Mouse (Mus musculus): ENCODE measurements around the gene Itgb6. TPM values are rescaled to one million over a fixed set of nuclear protein-coding genes. Genes with fewer than 3 reads are reported as not detected.

The Itgb6 gene
- polyA plus RNA-seq, 1 experiment: 28.9 TPM

DNA sequence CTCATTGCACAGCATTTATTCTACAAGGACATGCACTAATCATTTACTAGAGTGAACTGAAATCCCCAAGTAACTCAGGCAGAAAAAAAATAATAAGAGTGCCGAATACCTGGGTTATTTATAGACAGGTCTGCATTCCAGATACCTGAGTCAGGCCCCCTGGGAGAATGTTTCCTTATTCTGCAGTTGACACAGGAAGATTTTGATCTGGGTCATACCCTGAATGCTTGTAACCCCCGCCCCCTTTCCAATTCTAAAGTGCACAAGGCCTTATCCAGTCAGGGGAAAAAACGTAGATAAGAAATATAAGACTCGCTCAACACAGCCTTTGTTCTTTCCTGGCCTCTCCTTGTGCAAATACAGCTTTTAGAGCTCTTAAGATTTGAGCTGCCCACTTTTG lies 19.1 kb downstream of the Itgb6 start:
- no peak for TF ChIP-seq POLR2A (IDR thresholded peaks at IDR 0.05; ENCODE audit: borderline replicate concordance, extremely low read depth, low read depth, low read length)
- no peak for TF ChIP-seq CTCF (IDR thresholded peaks at IDR 0.05; ENCODE audit: insufficient read depth, low read length)
- no peak overlapping the region for H3K4me3 ChIP-seq (replicated peaks; ENCODE audit: extremely low read depth, low read depth, low read length)
- H3K4me1 ChIP-seq (ENCODE audit: control insufficient read depth, insufficient read depth, low read length): peaks cover 10% of the 10 kb centered on the region
- peak; percentile 40 for DNase-seq
- WGBS: 53% methylated on average over 4 of the region's 4 CpGs

DNA sequence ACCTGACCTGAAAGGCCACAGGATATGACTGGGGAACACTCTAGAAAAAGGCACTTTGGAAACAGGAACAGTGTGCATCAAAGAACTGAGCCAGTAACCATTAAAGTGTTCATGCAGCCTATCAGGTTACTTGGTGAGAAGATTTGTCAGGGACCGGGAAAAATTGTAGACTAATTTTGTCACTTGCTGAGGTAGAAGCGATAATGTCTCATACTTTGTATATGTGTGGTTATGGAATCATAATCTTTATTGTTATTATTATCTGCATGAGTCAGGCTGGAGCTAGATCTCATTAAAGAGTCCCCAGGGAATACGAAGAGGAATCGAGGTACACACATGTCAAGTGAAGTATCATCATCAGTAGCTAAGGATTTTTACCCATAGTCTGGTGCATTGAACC lies 21.5 kb downstream of the Itgb6 start:
- no peak for DNase-seq
- Histone ChIP-seq H3K4me3 (replicated peaks; ENCODE audit: extremely low read depth, low read depth, low read length) (no peak overlapping the region), H3K4me1 (ENCODE audit: control insufficient read depth, insufficient read depth, low read length) (peaks cover 9% of the 10 kb centered on the region)
- no peak for TF ChIP-seq POLR2A (IDR thresholded peaks at IDR 0.05; ENCODE audit: borderline replicate concordance, extremely low read depth, low read depth, low read length)
- no peak for TF ChIP-seq CTCF (IDR thresholded peaks at IDR 0.05; ENCODE audit: insufficient read depth, low read length)
- 85% methylated on average over 4 of the region's 4 CpGs for WGBS

DNA sequence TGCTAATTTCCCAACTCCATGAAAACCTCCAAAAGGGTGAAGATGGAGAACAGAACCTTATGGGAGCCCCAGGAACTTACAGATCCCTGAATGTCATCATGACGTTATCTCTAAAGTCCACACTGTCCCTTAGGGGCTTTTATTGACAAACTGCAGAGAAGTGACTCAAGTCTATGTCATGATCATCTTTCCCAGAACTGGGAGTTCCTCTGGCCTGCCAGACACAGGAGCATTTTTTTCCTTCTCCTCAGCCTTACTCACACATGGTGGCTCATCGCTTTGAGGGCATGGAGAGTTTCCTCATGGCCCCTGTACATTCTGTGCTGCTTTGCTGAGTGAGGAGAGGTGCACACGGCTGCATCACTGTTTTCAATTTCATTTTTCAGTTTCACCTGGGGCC lies 22.4 kb downstream of the Itgb6 start:
- WGBS: 74% methylated on average over 3 of the region's 3 CpGs
- peaks cover 9% of the 10 kb centered on the region for H3K4me1 ChIP-seq (ENCODE audit: control insufficient read depth, insufficient read depth, low read length)
- no peak overlapping the region for H3K4me3 ChIP-seq (replicated peaks; ENCODE audit: extremely low read depth, low read depth, low read length)
- TF ChIP-seq CTCF (IDR thresholded peaks at IDR 0.05; ENCODE audit: insufficient read depth, low read length): no peak
- TF ChIP-seq POLR2A (IDR thresholded peaks at IDR 0.05; ENCODE audit: borderline replicate concordance, extremely low read depth, low read depth, low read length): no peak
- DNase-seq: no peak

DNA sequence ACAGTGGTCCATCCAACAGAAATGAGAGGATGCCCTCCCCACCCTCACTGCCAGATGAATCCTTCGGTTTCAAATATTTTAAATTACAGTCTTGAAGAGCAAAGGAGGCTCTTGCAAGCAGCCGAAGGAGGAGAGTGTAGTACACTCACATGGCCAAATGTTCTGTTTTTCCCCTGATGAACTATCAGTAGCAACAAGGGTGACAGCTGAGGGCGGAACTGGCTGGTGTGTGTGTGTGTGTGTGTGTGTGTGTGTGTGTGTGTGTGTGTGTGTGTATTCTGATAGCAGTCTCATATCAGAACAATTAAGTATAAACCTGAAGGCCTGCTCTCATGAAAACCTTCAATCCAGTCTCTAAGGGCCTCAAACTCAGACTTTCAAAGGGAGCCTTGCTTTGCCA lies 22.9 kb downstream of the Itgb6 start:
- WGBS: 73% methylated on average over 3 of the region's 3 CpGs
- peaks cover 9% of the 10 kb centered on the region for H3K4me1 ChIP-seq (ENCODE audit: control insufficient read depth, insufficient read depth, low read length)
- no peak for DNase-seq
- no peak overlapping the region for H3K4me3 ChIP-seq (replicated peaks; ENCODE audit: extremely low read depth, low read depth, low read length)
- TF ChIP-seq CTCF (IDR thresholded peaks at IDR 0.05; ENCODE audit: insufficient read depth, low read length): no peak
- no peak for TF ChIP-seq POLR2A (IDR thresholded peaks at IDR 0.05; ENCODE audit: borderline replicate concordance, extremely low read depth, low read depth, low read length)

DNA sequence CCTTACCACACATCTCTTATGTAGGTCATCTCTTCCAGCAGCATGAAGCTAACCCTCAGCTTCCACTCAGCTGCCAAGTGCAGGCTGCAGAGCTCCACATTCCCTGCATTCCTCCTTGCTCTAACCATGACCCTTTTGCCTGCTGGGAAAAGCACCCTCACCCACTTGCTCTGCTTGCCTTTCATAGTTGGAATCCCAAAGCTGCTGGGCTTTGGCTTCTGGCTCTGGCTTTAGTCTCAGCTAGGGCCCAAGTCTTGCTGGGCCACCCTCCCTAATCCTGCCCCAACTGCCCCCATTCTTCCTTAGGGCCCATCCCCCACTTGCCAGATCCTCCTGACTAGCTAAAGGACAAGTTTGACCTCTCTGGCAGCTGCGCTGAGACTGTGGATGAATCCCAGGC lies 24.3 kb downstream of the Itgb6 start:
- WGBS: 46% methylated on average over 1 of the region's 1 CpGs
- TF ChIP-seq POLR2A (IDR thresholded peaks at IDR 0.05; ENCODE audit: borderline replicate concordance, extremely low read depth, low read depth, low read length): no peak
- no peak for TF ChIP-seq CTCF (IDR thresholded peaks at IDR 0.05; ENCODE audit: insufficient read depth, low read length)
- peak; percentile 45 for DNase-seq
- Histone ChIP-seq H3K4me1 (ENCODE audit: control insufficient read depth, insufficient read depth, low read length) (peaks cover 9% of the 10 kb centered on the region), H3K4me3 (replicated peaks; ENCODE audit: extremely low read depth, low read depth, low read length) (no peak overlapping the region)

DNA sequence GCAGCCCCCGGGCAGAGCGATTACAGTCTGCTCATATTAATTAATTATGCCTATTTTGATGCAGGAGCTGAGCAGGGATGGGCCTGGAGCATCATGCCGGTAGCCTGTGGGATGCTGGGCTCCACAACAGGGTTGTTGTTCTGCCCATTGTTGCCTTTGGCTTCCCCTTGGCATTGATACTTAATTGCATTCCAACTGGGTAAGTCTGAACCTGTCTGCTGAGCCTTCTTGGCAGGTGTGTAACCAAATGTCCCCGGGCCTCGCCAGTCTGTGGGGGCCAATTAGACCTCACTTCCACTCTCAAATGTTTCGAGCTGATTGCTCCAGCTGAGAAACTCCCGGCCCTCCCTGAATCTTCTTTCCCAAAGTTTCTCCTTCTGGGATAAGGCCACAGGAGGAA lies 24.9 kb downstream of the Itgb6 start:
- no peak for TF ChIP-seq POLR2A (IDR thresholded peaks at IDR 0.05; ENCODE audit: borderline replicate concordance, extremely low read depth, low read depth, low read length)
- no peak for DNase-seq
- 66% methylated on average over 7 of the region's 7 CpGs for WGBS
- peaks cover 7% of the 10 kb centered on the region for H3K4me1 ChIP-seq (ENCODE audit: control insufficient read depth, insufficient read depth, low read length)
- H3K4me3 ChIP-seq (replicated peaks; ENCODE audit: extremely low read depth, low read depth, low read length): no peak overlapping the region

DNA sequence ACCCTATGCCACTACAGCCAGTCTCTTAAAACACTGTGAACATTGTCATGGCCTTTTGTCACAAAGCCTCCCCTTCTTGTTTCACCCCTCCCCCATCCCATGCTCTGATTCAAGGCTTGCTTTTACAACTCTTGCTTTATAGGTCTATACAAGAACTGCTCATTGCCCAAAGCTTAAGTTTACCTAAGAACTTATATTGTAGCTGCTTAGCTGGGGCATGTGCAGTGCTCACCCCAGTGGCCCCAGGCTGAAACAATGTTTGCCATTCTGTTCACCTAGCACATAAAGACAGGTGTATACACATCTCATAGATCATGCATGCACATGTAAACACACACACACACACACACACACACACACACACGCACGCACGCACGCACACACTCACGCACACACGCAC lies 25.9 kb downstream of the Itgb6 start:
- 94% methylated on average over 6 of the region's 6 CpGs for WGBS

DNA sequence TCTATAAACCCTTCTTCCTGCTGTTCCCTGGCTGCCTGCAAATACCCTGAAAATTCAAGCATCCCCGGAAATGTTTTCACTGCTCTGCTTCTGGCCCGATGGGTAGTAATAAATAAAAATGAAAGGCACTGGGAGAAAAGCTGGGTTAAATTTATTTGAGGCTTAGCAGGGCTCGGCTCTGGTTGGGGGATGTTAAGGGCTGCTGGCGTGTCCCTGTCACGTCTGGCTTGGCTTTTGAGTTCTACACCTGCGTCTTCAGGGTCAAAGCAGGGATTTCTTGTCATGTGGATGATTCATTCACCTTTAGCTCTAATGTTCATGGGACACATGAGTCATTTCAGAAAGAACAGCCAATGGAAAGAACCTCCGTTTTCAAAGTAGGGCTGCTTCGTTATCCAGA lies 26.7 kb downstream of the Itgb6 start:
- Histone ChIP-seq H3K4me3 (replicated peaks; ENCODE audit: extremely low read depth, low read depth, low read length) (no peak overlapping the region), H3K4me1 (ENCODE audit: control insufficient read depth, insufficient read depth, low read length) (peaks cover 5% of the 10 kb centered on the region)
- TF ChIP-seq POLR2A (IDR thresholded peaks at IDR 0.05; ENCODE audit: borderline replicate concordance, extremely low read depth, low read depth, low read length): no peak
- TF ChIP-seq CTCF (IDR thresholded peaks at IDR 0.05; ENCODE audit: insufficient read depth, low read length): no peak
- whole genome bisulfite sequencing: 77% methylated on average over 8 of the region's 8 CpGs
- DNase-seq: no peak

More for the DNA sequence above, 25.9 kb downstream of the Itgb6 start:
- Histone ChIP-seq H3K4me1 (ENCODE audit: control insufficient read depth, insufficient read depth, low read length) (peaks cover 5% of the 10 kb centered on the region), H3K4me3 (replicated peaks; ENCODE audit: extremely low read depth, low read depth, low read length) (no peak overlapping the region)
- DNase-seq: no peak
- TF ChIP-seq CTCF (IDR thresholded peaks at IDR 0.05; ENCODE audit: insufficient read depth, low read length) (no peak), POLR2A (IDR thresholded peaks at IDR 0.05; ENCODE audit: borderline replicate concordance, extremely low read depth, low read depth, low read length) (no peak)

DNA sequence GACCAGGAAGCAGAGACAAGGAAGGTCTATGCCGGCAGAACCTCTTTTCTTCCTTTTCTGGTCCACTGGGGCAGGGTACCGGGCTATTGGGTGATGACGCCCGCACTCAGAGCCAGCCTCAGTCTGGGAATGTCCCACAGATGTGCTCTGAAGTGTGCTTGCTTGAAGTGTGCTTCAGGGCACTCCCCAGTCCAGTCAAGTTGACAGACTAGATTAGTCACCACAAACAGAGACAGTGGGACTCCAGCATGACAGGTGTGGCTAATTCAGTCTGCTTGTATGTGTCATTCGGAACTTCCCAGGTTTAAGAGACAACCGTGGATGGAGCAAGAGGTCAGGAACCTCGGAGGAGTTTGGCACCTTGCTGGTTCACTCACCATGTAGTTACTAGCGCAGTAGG lies 27.9 kb downstream of the Itgb6 start:
- WGBS: 59% methylated on average over 8 of the region's 8 CpGs
- H3K4me3 ChIP-seq (replicated peaks; ENCODE audit: extremely low read depth, low read depth, low read length): no peak overlapping the region
- peak; percentile 50 for DNase-seq
- TF ChIP-seq CTCF (IDR thresholded peaks at IDR 0.05; ENCODE audit: insufficient read depth, low read length) (no peak), POLR2A (IDR thresholded peaks at IDR 0.05; ENCODE audit: borderline replicate concordance, extremely low read depth, low read depth, low read length) (no peak)
- peaks cover 5% of the 10 kb centered on the region for H3K4me1 ChIP-seq (ENCODE audit: control insufficient read depth, insufficient read depth, low read length)

DNA sequence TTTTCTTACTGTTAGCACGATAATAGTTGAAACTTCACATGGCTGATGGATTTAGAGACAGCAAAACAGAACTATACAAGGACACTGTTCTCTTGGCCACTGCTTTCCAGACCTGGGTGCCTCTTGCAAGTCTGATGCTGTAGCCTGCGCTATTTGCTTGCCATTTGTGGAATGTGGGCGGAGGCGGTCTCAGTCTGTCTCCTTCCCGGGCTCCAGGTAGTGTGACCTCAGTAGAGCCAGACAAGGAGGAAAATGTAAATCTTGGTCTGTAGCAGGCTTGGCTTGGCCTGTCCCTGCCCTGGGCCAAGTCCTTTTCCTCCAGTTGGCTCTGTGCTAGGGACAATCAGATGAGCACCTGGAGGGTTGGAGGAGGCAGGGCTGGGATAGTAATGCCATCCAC lies 30.2 kb downstream of the Itgb6 start:
- peak; percentile 44 for DNase-seq
- TF ChIP-seq POLR2A (IDR thresholded peaks at IDR 0.05; ENCODE audit: borderline replicate concordance, extremely low read depth, low read depth, low read length): no peak
- TF ChIP-seq CTCF (IDR thresholded peaks at IDR 0.05; ENCODE audit: insufficient read depth, low read length): no peak
- Histone ChIP-seq H3K4me3 (replicated peaks; ENCODE audit: extremely low read depth, low read depth, low read length) (no peak overlapping the region), H3K4me1 (ENCODE audit: control insufficient read depth, insufficient read depth, low read length) (peaks cover 2% of the 10 kb centered on the region)
- 72% methylated on average over 5 of the region's 5 CpGs for WGBS

DNA sequence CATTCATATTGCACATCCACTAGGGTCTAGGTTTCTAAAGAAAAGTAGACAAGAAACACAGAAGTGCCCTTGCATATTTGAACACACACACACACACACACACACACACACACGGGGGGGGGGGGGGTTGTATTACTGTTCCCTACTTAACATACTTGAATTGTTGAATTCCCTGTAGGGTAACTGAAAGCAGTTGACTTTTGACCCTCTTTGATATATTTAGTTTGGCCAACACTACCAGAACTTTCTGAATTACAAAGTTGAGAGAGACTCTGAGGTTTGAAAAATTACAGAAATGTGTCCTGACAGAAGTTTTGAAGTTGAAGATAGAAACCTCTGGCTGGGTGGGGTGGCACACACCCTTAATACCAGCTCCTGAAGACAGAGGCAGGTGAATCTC lies 32.2 kb downstream of the Itgb6 start:
- 44% methylated on average over 1 of the region's 1 CpGs for WGBS
- DNase-seq: no peak
- TF ChIP-seq CTCF (IDR thresholded peaks at IDR 0.05; ENCODE audit: insufficient read depth, low read length) (no peak), POLR2A (IDR thresholded peaks at IDR 0.05; ENCODE audit: borderline replicate concordance, extremely low read depth, low read depth, low read length) (no peak)
- peaks cover 2% of the 10 kb centered on the region for H3K4me1 ChIP-seq (ENCODE audit: control insufficient read depth, insufficient read depth, low read length)
- no peak overlapping the region for H3K4me3 ChIP-seq (replicated peaks; ENCODE audit: extremely low read depth, low read depth, low read length)
